Mouse (Mus musculus): ENCODE results near the gene Aprt. TPM values are rescaled to one million over a fixed set of nuclear protein-coding genes. Genes with fewer than 3 reads are reported as not detected.
A peak's percentile ranks its signal among the peaks of the same experiment; 100 is the strongest.

Aprt gene
- total and polyA plus RNA-seq, 2 experiments from 2014 or later, result 97.2 to 157 TPM

DNA sequence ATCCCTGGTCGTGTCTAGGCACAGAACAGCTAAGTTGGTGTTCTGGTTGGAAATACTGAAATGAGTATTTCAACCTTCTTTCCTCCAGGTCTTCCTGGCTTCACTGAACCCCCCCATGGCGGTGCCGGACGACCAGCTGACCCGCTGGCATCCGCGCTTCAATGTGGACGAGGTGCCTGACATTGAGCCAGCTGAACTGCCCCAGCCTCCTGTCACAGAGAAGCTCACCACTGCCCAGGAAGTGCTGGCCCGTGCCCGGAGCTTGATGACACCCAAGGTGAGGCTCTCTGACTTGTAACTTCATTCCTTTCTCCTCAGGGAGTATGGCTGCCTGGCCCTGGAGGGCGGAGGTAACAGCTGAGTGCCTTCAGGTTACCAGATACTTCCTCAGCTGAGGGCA is 5.6 kb downstream of the Aprt start:
- 94% methylated on average over 11 of the region's 11 CpGs for WGBS
- H3K27me3 ChIP-seq (ENCODE audit: insufficient read depth, low read length), result no peaks in the 10 kb centered on the region
- TF ChIP-seq CTCF (IDR thresholded peaks at IDR 0.05), result no peak
- H3K4me2 ChIP-seq (ENCODE audit: low read depth, low read length, poor library complexity, severe bottlenecking), result no peak overlapping the region
- H3K36me3 ChIP-seq (ENCODE audit: insufficient read depth, low read length), result peaks cover 5% of the 10 kb centered on the region; the same call in 1 of the 2 replicates
- DNase-seq (ENCODE audit: low spot score) (no peak), ATAC-seq (ENCODE audit: low FRiP score) (no peak)
- H3K4me3 ChIP-seq (ENCODE audit: low read depth, low read length), result no peak overlapping the region
- no peak overlapping the region for H3K27ac ChIP-seq (ENCODE audit: low read depth, low read length)
- no peak overlapping the region for H3K9ac ChIP-seq (replicated peaks; ENCODE audit: low read length, poor library complexity, severe bottlenecking)
- H3K9me3 ChIP-seq (ENCODE audit: low read length), result no peaks in the 10 kb centered on the region
- peaks cover 26% of the 10 kb centered on the region for H3K4me1 ChIP-seq (ENCODE audit: insufficient read depth, low read length)

DNA sequence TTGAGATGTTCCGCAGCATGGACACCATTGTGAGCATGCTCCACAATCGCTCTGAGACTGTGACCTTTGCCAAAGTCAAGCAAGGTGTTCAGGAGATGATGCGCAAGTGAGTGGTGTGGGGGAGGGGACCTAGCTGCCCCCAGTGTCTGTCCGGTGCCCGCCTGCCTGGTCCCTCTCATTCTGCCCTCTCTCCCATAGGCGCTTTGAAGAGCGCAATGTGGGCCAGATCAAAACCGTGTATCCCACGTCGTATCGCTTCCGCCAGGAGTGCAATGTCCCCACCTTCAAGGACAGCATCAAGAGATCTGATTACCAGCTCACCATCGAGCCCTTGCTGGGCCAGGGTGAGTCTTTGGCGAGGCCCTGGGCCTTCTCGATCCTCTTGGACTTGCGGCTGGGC is 6.7 kb downstream of the Aprt start:
- H3K4me1 ChIP-seq (ENCODE audit: insufficient read depth, low read length), result peaks cover 15% of the 10 kb centered on the region
- H3K27ac ChIP-seq (ENCODE audit: low read depth, low read length), result no peak overlapping the region
- no peaks in the 10 kb centered on the region for H3K9me3 ChIP-seq (ENCODE audit: low read length)
- no peaks in the 10 kb centered on the region for H3K27me3 ChIP-seq (ENCODE audit: insufficient read depth, low read length)
- no peak overlapping the region for H3K4me3 ChIP-seq (ENCODE audit: low read depth, low read length)
- 97% methylated on average over 16 of the region's 16 CpGs for WGBS
- peaks cover 5% of the 10 kb centered on the region; the same call in 1 of the 2 replicates for H3K36me3 ChIP-seq (ENCODE audit: insufficient read depth, low read length)
- no peak for TF ChIP-seq CTCF (IDR thresholded peaks at IDR 0.05)
- ATAC-seq (ENCODE audit: low FRiP score) (no peak), DNase-seq (ENCODE audit: low spot score) (no peak)
- no peak overlapping the region for H3K9ac ChIP-seq (replicated peaks; ENCODE audit: low read length, poor library complexity, severe bottlenecking)
- no peak overlapping the region for H3K4me2 ChIP-seq (ENCODE audit: low read depth, low read length, poor library complexity, severe bottlenecking)

DNA sequence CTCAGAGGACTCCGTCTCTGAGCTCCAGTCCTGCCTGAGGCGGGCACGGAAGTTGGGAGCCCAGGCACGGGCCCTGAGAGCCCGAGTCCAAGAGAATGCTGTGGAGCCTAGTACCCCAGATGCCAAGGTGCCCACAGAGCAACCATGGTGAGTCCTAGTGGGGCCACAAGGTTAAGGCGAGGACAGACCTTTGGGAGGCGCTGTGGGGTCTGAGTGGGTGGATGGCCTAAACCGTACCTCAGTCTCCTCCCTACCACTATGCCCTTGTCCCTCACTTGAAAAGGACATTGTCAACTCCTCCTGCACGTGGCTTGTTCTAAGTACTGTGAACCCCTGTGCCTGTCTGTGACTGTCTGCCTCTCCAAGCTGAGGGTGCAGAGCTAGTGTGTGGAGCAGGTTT is 7.4 kb downstream of the Aprt start:
- DNase-seq (ENCODE audit: low spot score) (no peak), ATAC-seq (ENCODE audit: low FRiP score) (no peak)
- no peak overlapping the region for H3K4me3 ChIP-seq (ENCODE audit: low read depth, low read length)
- 76% methylated on average over 9 of the region's 9 CpGs for WGBS
- 0 out of 2 replicates have a peak, but pooled peaks cover 5% of the 10 kb centered on the region for H3K36me3 ChIP-seq (ENCODE audit: insufficient read depth, low read length)
- no peak for TF ChIP-seq CTCF (IDR thresholded peaks at IDR 0.05)
- H3K27me3 ChIP-seq (ENCODE audit: insufficient read depth, low read length), result no peaks in the 10 kb centered on the region
- H3K4me1 ChIP-seq (ENCODE audit: insufficient read depth, low read length), result peaks cover 15% of the 10 kb centered on the region
- no peak overlapping the region for H3K9ac ChIP-seq (replicated peaks; ENCODE audit: low read length, poor library complexity, severe bottlenecking)
- no peak overlapping the region for H3K4me2 ChIP-seq (ENCODE audit: low read depth, low read length, poor library complexity, severe bottlenecking)
- H3K27ac ChIP-seq (ENCODE audit: low read depth, low read length), result no peak overlapping the region
- H3K9me3 ChIP-seq (ENCODE audit: low read length), result no peaks in the 10 kb centered on the region

DNA sequence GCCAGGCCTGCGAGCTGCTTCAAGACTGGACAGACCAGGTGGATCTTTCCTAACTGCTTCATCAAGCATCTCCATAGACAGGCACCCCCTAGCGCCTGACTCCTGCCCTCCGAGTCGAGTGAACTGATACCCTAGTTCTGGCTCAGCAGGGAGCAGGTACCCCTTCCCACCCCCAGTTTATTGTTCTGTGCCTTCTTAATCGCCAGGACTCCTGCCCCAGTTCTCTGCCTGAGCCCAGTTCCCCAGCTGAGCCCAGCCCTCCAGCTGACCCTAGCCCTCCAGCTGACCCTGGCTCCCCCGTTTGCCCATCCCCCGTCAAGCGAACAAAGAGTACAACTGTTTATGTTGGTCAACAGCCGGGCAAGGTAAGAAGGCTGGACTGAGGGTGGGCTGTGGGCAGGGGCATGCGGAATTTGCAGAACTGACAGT is 7.8 kb downstream of the Aprt start:
- no peaks in the 10 kb centered on the region for H3K27me3 ChIP-seq (ENCODE audit: insufficient read depth, low read length)
- no peak overlapping the region for H3K4me3 ChIP-seq (ENCODE audit: low read depth, low read length)
- H3K4me1 ChIP-seq (ENCODE audit: insufficient read depth, low read length), result peaks cover 15% of the 10 kb centered on the region
- WGBS, result 19% methylated on average over 10 of the region's 10 CpGs
- no peak overlapping the region for H3K27ac ChIP-seq (ENCODE audit: low read depth, low read length)
- TF ChIP-seq CTCF (IDR thresholded peaks at IDR 0.05), result 0 out of 2 replicates have a peak, but pooled peaks have one; percentile 14
- no peak for ATAC-seq (ENCODE audit: low FRiP score)
- H3K36me3 ChIP-seq (ENCODE audit: insufficient read depth, low read length), result 0 out of 2 replicates have a peak, but pooled peaks cover 5% of the 10 kb centered on the region
- no peak for DNase-seq (ENCODE audit: low spot score)
- peak overlapping the region; percentile 91 for H3K4me2 ChIP-seq (ENCODE audit: low read depth, low read length, poor library complexity, severe bottlenecking)
- H3K9ac ChIP-seq (replicated peaks; ENCODE audit: low read length, poor library complexity, severe bottlenecking), result no peak overlapping the region
- H3K9me3 ChIP-seq (ENCODE audit: low read length), result no peaks in the 10 kb centered on the region

DNA sequence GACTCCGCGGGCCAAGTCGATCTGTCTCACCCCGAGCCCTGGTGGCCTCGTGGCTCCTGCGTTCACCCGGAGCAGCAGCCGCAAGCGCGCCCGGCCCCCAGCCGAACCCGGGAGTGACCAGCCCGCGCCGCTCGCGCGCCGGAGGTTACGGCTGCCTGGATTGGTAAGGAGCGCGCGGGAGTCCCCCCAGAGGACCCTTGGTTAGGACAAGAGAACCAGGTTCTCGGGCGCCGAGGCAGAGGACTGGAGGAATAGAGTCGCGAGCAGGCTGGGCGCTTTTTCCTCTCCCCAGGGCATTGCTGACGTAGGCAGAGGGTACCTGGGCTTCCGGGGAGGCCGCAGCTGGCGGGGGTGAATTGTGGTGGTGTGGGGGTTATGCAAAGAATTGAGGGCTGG is 8.6 kb downstream of the Aprt start:
- no peaks in the 10 kb centered on the region for H3K9me3 ChIP-seq (ENCODE audit: low read length)
- H3K36me3 ChIP-seq (ENCODE audit: insufficient read depth, low read length), result 0 out of 2 replicates have a peak, but pooled peaks cover 5% of the 10 kb centered on the region
- peak; percentile 31 for ATAC-seq (ENCODE audit: low FRiP score)
- DNase-seq (ENCODE audit: low spot score), result peak; percentile 29
- no peaks in the 10 kb centered on the region for H3K27me3 ChIP-seq (ENCODE audit: insufficient read depth, low read length)
- peak overlapping the region; percentile 79 for H3K9ac ChIP-seq (replicated peaks; ENCODE audit: low read length, poor library complexity, severe bottlenecking)
- TF ChIP-seq CTCF (IDR thresholded peaks at IDR 0.05), result no peak
- H3K27ac ChIP-seq (ENCODE audit: low read depth, low read length), result peak overlapping the region; percentile 51
- peaks cover 15% of the 10 kb centered on the region for H3K4me1 ChIP-seq (ENCODE audit: insufficient read depth, low read length)
- under 1% methylated on average over 30 of the region's 34 CpGs for WGBS
- peak overlapping the region; percentile 91 for H3K4me2 ChIP-seq (ENCODE audit: low read depth, low read length, poor library complexity, severe bottlenecking)
- peak overlapping the region; percentile 77 for H3K4me3 ChIP-seq (ENCODE audit: low read depth, low read length)

DNA sequence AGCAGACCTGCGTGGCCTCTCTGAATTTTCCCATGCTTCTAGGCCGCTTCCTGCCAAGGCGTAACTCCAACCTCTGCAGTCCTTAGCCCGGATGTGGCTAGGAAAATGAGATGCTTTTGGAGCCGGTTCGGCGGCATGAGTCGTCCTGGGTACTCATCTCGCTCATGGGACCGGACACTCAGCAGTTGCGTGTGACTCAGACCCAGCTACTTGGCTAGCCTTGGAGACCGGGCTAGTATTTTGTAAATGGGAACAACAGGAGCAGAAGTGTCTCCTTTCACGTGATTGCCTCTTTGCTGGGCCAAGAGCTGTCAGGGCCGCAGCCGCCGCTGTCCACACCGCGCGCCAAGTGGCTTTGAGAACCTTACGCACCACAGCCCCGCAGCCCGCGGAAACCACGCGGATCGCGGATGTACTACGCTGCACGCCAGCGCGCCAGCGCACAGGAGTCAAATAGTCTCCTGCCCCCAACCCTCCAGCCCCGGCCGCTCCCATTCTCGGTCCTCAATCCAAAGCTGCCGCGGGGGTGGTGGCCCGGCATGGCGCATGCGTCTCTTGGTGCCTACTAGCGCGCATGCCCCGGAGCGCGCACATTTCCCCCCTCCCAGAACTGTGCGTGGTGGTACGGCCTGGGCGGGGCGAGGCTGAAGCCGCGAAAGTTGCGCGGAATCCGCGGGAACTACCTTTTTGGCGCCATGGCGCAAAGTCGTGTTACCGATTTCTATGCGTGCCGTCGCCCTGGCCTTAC is 9.2 kb downstream of the Aprt start, which contains the start of gene Cdt1:
Gene Cdt1 (plus strand): TSS at position 655 of the 748 bp plus-strand sequence.
- Histone ChIP-seq H3K36me3 (ENCODE audit: insufficient read depth, low read length) (0 out of 2 replicates have a peak, but pooled peaks cover 5% of the 10 kb centered on the region), H3K4me2 (ENCODE audit: low read depth, low read length, poor library complexity, severe bottlenecking) (peak within 1 kb of the TSS; percentile 91), H3K4me3 (ENCODE audit: low read depth, low read length) (peak within 1 kb of the TSS; percentile 77), H3K4me1 (ENCODE audit: insufficient read depth, low read length) (peaks cover 15% of the 10 kb centered on the region), H3K27ac (ENCODE audit: low read depth, low read length) (peak within 1 kb of the TSS; percentile 87), H3K9ac (replicated peaks; ENCODE audit: low read length, poor library complexity, severe bottlenecking) (peak within 1 kb of the TSS; percentile 79), H3K27me3 (ENCODE audit: insufficient read depth, low read length) (no peaks in the 10 kb centered on the region), H3K9me3 (ENCODE audit: low read length) (no peaks in the 10 kb centered on the region)
- peak; percentile 1; the same call in 1 of the 2 replicates for TF ChIP-seq CTCF (IDR thresholded peaks at IDR 0.05)
- DNase-seq (ENCODE audit: low spot score) (peak; percentile 97), ATAC-seq (ENCODE audit: low FRiP score) (peak; percentile 96)
- under 1% methylated on average over 62 of the region's 62 CpGs for WGBS
